Mouse (Mus musculus) heart, adult 2 months (tissue): Measurements from ENCODE around the gene Mmp24.

Experiments
- CTCF ChIP-seq: fragments of 200-600 bp; IDR thresholded peaks from 2 replicates; pipeline ENCODE4 v1.8.1; 2022; ENCODE audit warnings: antibody characterized with exemption, mild to moderate bottlenecking, moderate library complexity
- EP300 ChIP-seq: fragments of 200-500 bp; IDR thresholded peaks from 2 replicates; pipeline ENCODE4 v1.6.1; 2011; ENCODE audit warnings: low read depth, low read length, control low read depth; ENCODE audit not compliant: insufficient read depth
- POLR2A ChIP-seq: fragments of 200-500 bp; IDR thresholded peaks from 2 replicates; pipeline ENCODE4 v1.6.1; 2011; ENCODE audit warnings: mild to moderate bottlenecking, low read depth, low read length, control low read depth; ENCODE audit not compliant: insufficient read depth

DNA sequence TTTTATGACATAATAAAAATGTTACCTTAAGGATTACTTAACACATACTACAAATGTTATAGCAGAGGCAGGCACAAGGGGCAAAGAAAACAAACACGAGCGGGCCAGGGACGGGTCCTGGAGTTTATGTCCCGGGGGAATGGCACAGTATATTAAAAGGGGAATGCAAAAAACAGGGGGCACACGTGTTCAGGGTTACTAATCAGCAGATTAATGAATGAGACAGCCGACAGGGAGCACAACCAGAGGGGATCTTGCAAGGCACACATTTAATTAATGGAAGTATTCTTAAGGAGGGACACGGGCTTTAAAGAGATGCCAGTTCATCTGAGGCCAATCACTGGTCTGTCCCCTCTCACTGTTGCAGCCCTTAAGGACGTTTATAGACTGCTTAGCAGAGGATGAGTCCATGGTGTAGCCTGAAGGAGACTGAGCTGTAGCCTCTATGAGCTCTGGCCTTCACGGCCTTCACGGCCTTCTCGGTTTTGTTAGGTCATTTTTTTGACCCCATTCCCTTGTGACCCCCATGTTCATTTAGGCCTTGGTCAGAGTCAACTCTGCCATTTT is 88.2 kb downstream of the Mmp24 start:
- TF ChIP-seq POLR2A (no peak), CTCF (no peak), EP300 (no peak)
